Mouse (Mus musculus): ENCODE data around the gene Ttyh3. TPM values are rescaled to one million over a fixed set of nuclear protein-coding genes. Genes with fewer than 3 reads are reported as not detected.

Ttyh3 gene
- total and polyA plus RNA-seq, 3 experiments: 5.9 to 35.7 TPM; not detected in 1

GRCm38 (mm10) chr5:140596927-140597588 lies 51.8 kb downstream of the Ttyh3 start:
- TF ChIP-seq ELF1 (IDR thresholded peaks at IDR 0.05; ENCODE audit: low read depth, low read length) (peak; percentile 55), NELFE (IDR thresholded peaks at IDR 0.05; ENCODE audit: low read depth, low read length) (peak; percentile 52; the same call in 1 of the 2 replicates), POLR2AphosphoS5 (IDR thresholded peaks at IDR 0.05; ENCODE audit: borderline replicate concordance, low read depth, low read length) (no peak), ETS1 (IDR thresholded peaks at IDR 0.05; ENCODE audit: low read depth, low read length) (peak; percentile 68), MYB (IDR thresholded peaks at IDR 0.05; ENCODE audit: low read depth, low read length) (0 out of 2 replicates have a peak, but pooled peaks have one; percentile 20), GATA1 (IDR thresholded peaks at IDR 0.05; ENCODE audit: low read depth, low read length) (peak; percentile 32; the same call in 1 of the 2 replicates), CTCF (IDR thresholded peaks at IDR 0.05 in 2 of 3, conservative IDR thresholded peaks at IDR 0.05 in 1 of 3; ENCODE audit: control insufficient read depth in 1 of 3, insufficient read depth in 1 of 3, low read depth in 2 of 3, low read length in 3 of 3, poor library complexity in 1 of 3, severe bottlenecking in 1 of 3) (no peak), RCOR1 (IDR thresholded peaks at IDR 0.05; ENCODE audit: low read depth, low read length) (no peak), POLR2AphosphoS2 (IDR thresholded peaks at IDR 0.05; ENCODE audit: low read length) (no peak), MYC (IDR thresholded peaks at IDR 0.05; ENCODE audit: low read depth, low read length) (0 out of 2 replicates have a peak, but pooled peaks have one; percentile 26), MXI1 (IDR thresholded peaks at IDR 0.05; ENCODE audit: low read depth, low read length) (peak; percentile 75; the same call in 1 of the 2 replicates), TAL1 (IDR thresholded peaks at IDR 0.05; ENCODE audit: low read length) (peak; percentile 27; the same call in 1 of the 2 replicates), TBP (IDR thresholded peaks at IDR 0.05; ENCODE audit: low read depth, low read length) (no peak), MAX (IDR thresholded peaks at IDR 0.05; ENCODE audit: low read length) (0 out of 2 replicates have a peak, but pooled peaks have one; percentile 16), SIN3A (IDR thresholded peaks at IDR 0.05; ENCODE audit: low read length) (peak; percentile 70; the same call in 1 of the 2 replicates), TCF12 (IDR thresholded peaks at IDR 0.05; ENCODE audit: low read depth, low read length) (peak; percentile 71), MAZ (IDR thresholded peaks at IDR 0.05; ENCODE audit: low read depth, low read length) (peak; percentile 73; the same call in 1 of the 2 replicates), EP300 (IDR thresholded peaks at IDR 0.05; ENCODE audit: low read depth in 1 of 2, low read length in 2 of 2) (peak in 1 of 2 experiments; percentile 68; a peak in 2 of 4 replicates), POLR2A (IDR thresholded peaks at IDR 0.05; ENCODE audit: control insufficient read depth in 1 of 2, insufficient read depth in 1 of 2, low read depth in 1 of 2, low read length in 2 of 2, poor library complexity in 1 of 2) (peak in 1 of 2 experiments; percentile 58; a peak in 2 of 4 replicates)
- Histone ChIP-seq H3K27me3 (ENCODE audit: control insufficient read depth in 1 of 2, insufficient read depth in 2 of 2, low read length in 2 of 2) (peaks cover 0 to under 1% of the 10 kb centered on the region in 2 experiments; a peak in 3 of 4 replicates), H3K9ac (ENCODE audit: control insufficient read depth, low read depth, low read length, poor library complexity, severe bottlenecking) (peak overlapping the region; percentile 69), H3K4me1 (ENCODE audit: control insufficient read depth in 1 of 2, insufficient read depth in 2 of 2, low read length in 2 of 2) (peaks cover 4 to 20% of the 10 kb centered on the region in 2 experiments), H3K36me3 (ENCODE audit: control insufficient read depth in 1 of 2, insufficient read depth in 2 of 2, low read length in 2 of 2) (no peaks in the 10 kb centered on the region; a peak in 1 of 4 replicates), H3K27ac (ENCODE audit: control insufficient read depth, low read depth, low read length) (peak overlapping the region; percentile 51), H3K9me3 (replicated peaks; ENCODE audit: insufficient read depth, low read length) (no peaks in the 10 kb centered on the region), H3K4me3 (ENCODE audit: control insufficient read depth in 1 of 2, insufficient read depth in 1 of 2, low read depth in 2 of 2, low read length in 2 of 2) (peak overlapping the region; percentile 37 to 53), H3K79me2 (ENCODE audit: control insufficient read depth, insufficient read depth, low read length, poor library complexity) (no peaks in the 10 kb centered on the region)
- DNase-seq (ENCODE audit: low read depth, low spot score): peak; percentile 82

- Histone ChIP-seq H3K79me2 (ENCODE audit: control insufficient read depth, insufficient read depth, low read length, poor library complexity) (no peaks in the 10 kb centered on the region), H3K27me3 (ENCODE audit: control insufficient read depth in 1 of 2, insufficient read depth in 2 of 2, low read length in 2 of 2) (no peaks in the 10 kb centered on the region), H3K4me1 (ENCODE audit: control insufficient read depth in 1 of 2, insufficient read depth in 2 of 2, low read length in 2 of 2) (peaks cover 4 to 20% of the 10 kb centered on the region in 2 experiments), H3K27ac (ENCODE audit: control insufficient read depth, low read depth, low read length) (peak overlapping the region; percentile 51), H3K36me3 (ENCODE audit: control insufficient read depth in 1 of 2, insufficient read depth in 2 of 2, low read length in 2 of 2) (no peaks in the 10 kb centered on the region; a peak in 1 of 4 replicates), H3K9ac (ENCODE audit: control insufficient read depth, low read depth, low read length, poor library complexity, severe bottlenecking) (peak overlapping the region; percentile 69), H3K9me3 (replicated peaks; ENCODE audit: insufficient read depth, low read length) (no peaks in the 10 kb centered on the region), H3K4me3 (ENCODE audit: control insufficient read depth in 1 of 2, insufficient read depth in 1 of 2, low read depth in 2 of 2, low read length in 2 of 2) (peak overlapping the region; percentile 37 to 51)
- peak; percentile 62 for DNase-seq (ENCODE audit: low read depth, low spot score)
- TF ChIP-seq UBTF (IDR thresholded peaks at IDR 0.05; ENCODE audit: borderline replicate concordance, insufficient read depth, low read depth, low read length): no peak
- peak; percentile 34; the same call in 1 of the 2 replicates for TF ChIP-seq SIN3A (IDR thresholded peaks at IDR 0.05; ENCODE audit: low read length)
- TF ChIP-seq MYC (IDR thresholded peaks at IDR 0.05; ENCODE audit: low read depth, low read length): no peak
- no peak for TF ChIP-seq ZMIZ1 (IDR thresholded peaks at IDR 0.05; ENCODE audit: low read depth, low read length)
- TF ChIP-seq MAZ (IDR thresholded peaks at IDR 0.05; ENCODE audit: low read depth, low read length): no peak
- no peak for TF ChIP-seq CHD1 (IDR thresholded peaks at IDR 0.05; ENCODE audit: low read depth, low read length)
- TF ChIP-seq GATA1 (IDR thresholded peaks at IDR 0.05; ENCODE audit: low read depth, low read length): no peak
- peak; percentile 20; the same call in 1 of the 2 replicates for TF ChIP-seq TCF12 (IDR thresholded peaks at IDR 0.05; ENCODE audit: low read depth, low read length)
- peak in 1 of 2 experiments; percentile 27; a peak in 1 of 4 replicates for TF ChIP-seq EP300 (IDR thresholded peaks at IDR 0.05; ENCODE audit: low read depth in 1 of 2, low read length in 2 of 2)
- TF ChIP-seq ELF1 (IDR thresholded peaks at IDR 0.05; ENCODE audit: low read depth, low read length): no peak
- no peak for TF ChIP-seq GABPA (IDR thresholded peaks at IDR 0.05; ENCODE audit: low read depth, low read length)
- TF ChIP-seq ETS1 (IDR thresholded peaks at IDR 0.05; ENCODE audit: low read depth, low read length): peak; percentile 46; the same call in 1 of the 2 replicates
- peak; percentile 9; the same call in 1 of the 2 replicates for TF ChIP-seq MAX (IDR thresholded peaks at IDR 0.05; ENCODE audit: low read length)
These were observed 52.4 kb downstream of the Ttyh3 start for GRCm38 (mm10) chr5:140596426-140596825.
